ENCODE assay signal across 20 mouse cellular contexts in the genomic region with DNA sequence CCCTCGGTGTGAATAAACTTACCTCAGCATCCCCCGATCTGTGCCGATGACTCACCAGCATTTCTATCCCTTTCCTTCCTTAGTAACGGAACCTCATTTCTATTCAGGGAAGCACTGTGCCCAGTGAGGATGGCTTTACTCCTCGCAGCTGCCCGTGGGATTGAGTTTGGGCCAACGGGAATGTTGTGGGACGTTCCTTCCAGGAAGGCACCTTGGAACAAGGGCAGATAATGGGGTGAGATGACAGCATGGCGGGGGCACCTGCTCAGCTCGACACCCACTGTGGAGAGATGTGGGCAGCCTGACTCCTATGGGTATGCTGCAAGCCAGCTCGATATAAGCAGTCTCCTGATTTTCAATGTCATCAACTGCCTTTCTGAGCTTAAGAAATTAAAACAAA. TPM values are rescaled to one million over a fixed set of nuclear protein-coding genes. Genes with fewer than 3 reads are reported as not detected.
DNase-seq lines count a peak whose midpoint lies in the region; TF ChIP-seq lines count a peak whose summit lies in the region.
"Had no signal": no experiment of that assay in that cellular context is flagged by ENCODE, and none has a peak within 500 bp of the region (broad histone marks: within the 10 kb centered on the region; RNA-seq: fewer than 3 reads in every experiment).

No protein-coding gene starts in this region.

- peak; percentile 35 for DNase-seq in layer of hippocampus, adult 11-12 months (ENCODE audit: low spot score)
- no peak for DNase-seq in layer of hippocampus, adult 9-10 months (ENCODE audit: low spot score)
- DNase-seq in cerebellum, postnatal 36 days, result peak; percentile 30 to 47
- DNase-seq in left cerebral cortex, adult 2 months (ENCODE audit: extremely low spot score in 1 of 2, low spot score in 2 of 2), result peak; percentile 61 to 67
- DNase-seq in right cerebral cortex, postnatal 10 days (ENCODE audit: low spot score in 2 of 2), result peak; percentile 43 to 63
- DNase-seq in heart, adult 2 months, result no peak
- DNase-seq in gastrocnemius, adult 18-20 months (ENCODE audit: low spot score), result no peak
- DNase-seq in MN1 (ENCODE audit: low spot score), result no peak
- DNase-seq: adrenal gland, postnatal 36 days; gastrocnemius, postnatal 10 days; kidney, adult 11 months; kidney, postnatal 14 days; thymus, adult 18-20 months had no signal

- no peaks in the 10 kb centered on the region for H3K4me1 ChIP-seq in heart, adult 2 months (ENCODE audit: control insufficient read depth, insufficient read depth, low read length)
- H3K4me1 ChIP-seq: embryonic facial prominence, embryonic 15.5 days; forebrain, embryonic 12.5 days; limb, embryonic 12.5 days; midbrain, embryonic 12.5 days had no signal

- TF ChIP-seq EP300 in heart, adult 2 months (IDR thresholded peaks at IDR 0.05; ENCODE audit: insufficient read depth, low read depth, low read length), result no peak

- no peaks in the 10 kb centered on the region for H3K36me3 ChIP-seq in heart, adult 2 months (ENCODE audit: control insufficient read depth, insufficient read depth, low read length)

- H3K4me3 ChIP-seq in left cerebral cortex, adult 2 months, result no peak overlapping the region
- no peak overlapping the region for H3K4me3 ChIP-seq in heart, adult 2 months
- H3K4me3 ChIP-seq: embryonic facial prominence, embryonic 15.5 days; forebrain, embryonic 12.5 days; heart, embryonic 15.5 days; limb, embryonic 12.5 days; midbrain, embryonic 12.5 days had no signal

- TF ChIP-seq POLR2A in heart, adult 2 months (IDR thresholded peaks at IDR 0.05; ENCODE audit: insufficient read depth, low read depth, low read length), result no peak

- 52% methylated on average over 11 of the region's 11 CpGs for WGBS in heart, adult 2 months

- no peaks in the 10 kb centered on the region for H3K79me2 ChIP-seq in heart, adult 2 months (replicated peaks; ENCODE audit: control insufficient read depth, insufficient read depth, low read length)

- no peak overlapping the region for H3K9ac ChIP-seq in heart, adult 2 months (ENCODE audit: low read depth, low read length)
- H3K9ac ChIP-seq: embryonic facial prominence, embryonic 15.5 days; forebrain, embryonic 12.5 days; heart, embryonic 15.5 days; hindbrain, embryonic 14.5 days; limb, embryonic 12.5 days; midbrain, embryonic 12.5 days had no signal

- TF ChIP-seq CTCF in left cerebral cortex, adult 2 months (IDR thresholded peaks at IDR 0.05), result no peak
- TF ChIP-seq CTCF in heart, adult 2 months (IDR thresholded peaks at IDR 0.05), result no peak

- intact Hi-C loops in left cerebral cortex, adult 2 months (cut with DNase I), result loop anchor here (1.0 to 2.0 kb wide), 4 partner anchors 33 to 119 kb away; no protein-coding TSS in a partner anchor
- intact Hi-C loops in heart, adult 2 months (cut with DNase I), result no loop called here

- H3K27me3 ChIP-seq in heart, adult 2 months (ENCODE audit: control insufficient read depth, insufficient read depth, low read length), result no peaks in the 10 kb centered on the region
- H3K27me3 ChIP-seq: embryonic facial prominence, embryonic 15.5 days; forebrain, embryonic 12.5 days; heart, embryonic 15.5 days; limb, embryonic 12.5 days; midbrain, embryonic 12.5 days had no signal

- H3K27ac ChIP-seq in left cerebral cortex, adult 2 months, result peak overlapping the region; percentile 94
- H3K27ac ChIP-seq in heart, adult 2 months, result no peak overlapping the region
- H3K27ac ChIP-seq: embryonic facial prominence, embryonic 15.5 days; forebrain, embryonic 12.5 days; heart, embryonic 15.5 days; hindbrain, embryonic 14.5 days; limb, embryonic 12.5 days; midbrain, embryonic 12.5 days had no signal

RNA-seq across cellular contexts. Expression of a gene that starts 53.1 kb away (rescaled TPM):
- 100 to 1,000 TPM; 607 to 644 TPM for total RNA-seq in left cerebral cortex, adult 2 months (2021)
- total RNA-seq in heart, adult 2 months (2021), result 1 to 10 TPM; 4.8 to 5.2 TPM
- polyA plus RNA-seq in heart, adult 2 months (2012; rRNA removed), result 10.7 and 12.9 TPM in 2 replicates
- total RNA-seq in gastrocnemius, adult 18-20 months (2021), result 100 to 1,000 TPM; 149 to 185 TPM
- polyA plus RNA-seq: G1E had no signal

Comparison
In these comparisons a context has a peak if more than half of its experiments do, and no peak if none do; other contexts are left out.
1. DNase-seq: peak in layer of hippocampus, adult 11-12 months (single experiment), cerebellum, postnatal 36 days (2 of 2), left cerebral cortex, adult 2 months (2 of 2) and right cerebral cortex, postnatal 10 days (2 of 2); none in layer of hippocampus, adult 9-10 months (single experiment), heart, adult 2 months (0 of 2), gastrocnemius, adult 18-20 months (single experiment) and MN1 (single experiment).
2. RNA of a gene that starts 53.1 kb away (total RNA-seq): 607 to 644 TPM in left cerebral cortex, adult 2 months and 149 to 185 TPM in gastrocnemius, adult 18-20 months; 4.8 to 5.2 TPM in heart, adult 2 months; every median in the first group is over 10 times any median in the second.